Mouse (Mus musculus) lung, postnatal 10 days (tissue): ENCODE measurements at regions not wholly inside any gene's neighbourhood (a gene's known extent, or its start where the extent isn't known, plus 50 kb on each side); places are given as distances from the start of the nearest gene placed in this dataset.

ENCODE experiments used
- DNase-seq: peaks from one replicate; pipeline ENCODE4 v3.0.0; 2021

DNA sequence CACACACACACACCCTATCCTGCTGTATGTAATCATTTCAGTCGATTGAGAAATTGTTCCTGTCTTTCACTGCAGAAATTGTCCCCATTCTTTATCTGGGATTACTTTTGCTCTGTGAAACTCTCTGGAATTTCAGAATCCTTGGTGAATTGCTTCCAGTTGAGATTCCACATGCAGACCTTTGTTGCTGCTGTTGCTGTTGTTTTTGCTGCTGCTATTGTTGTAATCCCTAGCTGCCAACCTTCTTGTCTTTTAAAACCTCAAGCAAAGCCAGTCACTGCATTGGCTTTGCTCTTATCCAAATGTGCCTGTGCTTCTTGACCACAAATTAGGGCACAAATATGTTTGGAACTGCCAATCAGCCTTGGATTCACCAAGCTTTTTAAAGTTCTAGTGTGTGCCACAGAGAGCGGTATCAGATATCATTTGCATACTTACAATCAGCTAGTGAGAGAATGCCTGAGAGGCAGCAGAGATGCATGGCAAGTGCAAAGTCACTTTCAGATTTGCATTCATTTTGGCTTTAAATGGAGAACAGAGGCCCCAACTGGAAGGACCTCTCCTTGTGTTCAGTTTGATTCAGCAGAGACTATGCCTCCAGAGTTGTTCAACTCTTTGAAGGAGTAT, 1187.0 kb upstream of the Map3k7 start:
- DNase-seq: no peak

DNA sequence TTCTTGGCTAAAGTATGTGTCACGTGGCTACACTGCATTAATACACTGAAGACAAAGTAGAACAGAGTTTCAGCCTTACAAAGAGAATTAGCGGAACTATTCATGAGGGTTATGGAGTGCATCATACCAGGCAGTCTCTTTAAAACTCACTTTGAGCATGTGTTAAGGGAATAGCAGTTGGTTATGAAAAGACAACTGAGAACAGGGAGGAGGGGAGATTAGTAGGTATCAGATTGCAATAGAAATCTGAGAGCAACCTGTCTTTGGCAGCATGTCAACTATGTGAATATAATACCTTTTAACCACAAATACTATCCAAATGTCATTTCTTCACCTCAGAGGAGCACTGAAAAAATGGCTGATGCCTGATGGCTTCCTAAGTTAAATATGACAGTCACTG, 1182.2 kb upstream of the Map3k7 start:
- no peak for DNase-seq

- no peak for DNase-seq
Observed at GRCm38 (mm10) chr4:30789976-30790657, 1173.8 kb upstream of the Map3k7 start.

- no peak for DNase-seq
Observed at GRCm38 (mm10) chr4:30809798-30810197, 1154.1 kb upstream of the Map3k7 start.

GRCm38 (mm10) chr4:30855361-30856056, 1108.4 kb upstream of the Map3k7 start:
- peak; percentile 6 for DNase-seq

DNA sequence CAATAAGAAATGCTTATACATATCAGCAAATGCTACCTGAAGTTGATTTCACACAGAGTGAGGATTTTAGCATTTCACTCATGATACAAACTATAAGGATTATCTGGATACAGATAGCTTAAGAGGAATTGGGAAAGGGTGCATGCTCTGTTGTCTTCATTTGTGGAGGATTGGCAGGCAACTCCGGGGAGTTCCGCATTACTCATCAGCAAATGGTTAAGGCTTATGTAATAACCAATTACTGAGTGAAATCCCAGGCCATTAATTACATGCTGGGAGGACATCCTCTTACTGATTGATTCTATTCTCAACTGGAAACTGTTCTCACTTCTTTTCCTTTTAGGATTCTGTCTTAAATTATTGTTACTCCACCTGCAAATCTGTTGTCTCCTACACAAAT, 1058.9 kb upstream of the Map3k7 start:
- no peak for DNase-seq

DNA sequence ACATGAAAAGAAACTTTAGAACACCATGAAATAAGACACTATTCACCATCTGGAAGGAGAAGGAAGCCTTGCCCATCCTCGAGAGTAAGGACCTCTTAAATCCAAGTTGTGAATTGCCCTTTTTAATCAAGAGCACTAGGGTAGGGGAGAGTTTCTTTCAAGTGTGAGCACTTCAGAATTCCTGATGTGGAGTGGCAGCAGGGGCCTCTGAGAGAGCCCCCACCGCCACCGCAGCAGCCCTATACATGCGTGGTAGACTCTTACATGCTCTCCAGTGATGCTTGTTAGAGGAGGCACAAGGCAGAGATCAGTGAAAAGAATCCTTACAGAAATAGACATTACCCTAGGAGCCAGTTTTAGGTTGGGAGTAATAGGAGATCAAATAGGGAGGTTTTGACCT, 1041.0 kb upstream of the Map3k7 start:
- DNase-seq: no peak

- DNase-seq: no peak
Observed at GRCm38 (mm10) chr4:30932358-30932757, 1031.5 kb upstream of the Map3k7 start.

GRCm38 (mm10) chr4:30933030-30933987, 1030.6 kb upstream of the Map3k7 start:
- DNase-seq: no peak

DNA sequence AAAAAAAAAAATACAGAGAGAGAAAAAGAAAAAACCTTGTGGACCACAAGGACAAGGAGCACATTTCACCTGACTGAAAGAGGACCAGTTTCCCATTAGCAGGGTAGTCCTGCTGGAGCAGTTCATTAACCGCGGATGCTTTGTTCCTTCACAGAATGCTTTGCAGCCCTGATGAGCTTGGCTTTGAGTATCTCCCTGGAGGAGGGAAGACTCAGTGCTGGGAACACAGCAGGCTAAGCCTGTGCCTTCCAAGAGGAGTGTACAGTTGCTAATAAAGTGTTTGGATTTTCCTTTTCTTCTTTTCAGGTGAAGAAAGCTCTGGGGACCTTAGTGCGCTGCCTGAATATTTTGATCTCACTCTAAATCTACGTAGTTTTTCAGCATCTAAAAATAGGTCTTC, 980.3 kb upstream of the Map3k7 start:
- DNase-seq: no peak

DNA sequence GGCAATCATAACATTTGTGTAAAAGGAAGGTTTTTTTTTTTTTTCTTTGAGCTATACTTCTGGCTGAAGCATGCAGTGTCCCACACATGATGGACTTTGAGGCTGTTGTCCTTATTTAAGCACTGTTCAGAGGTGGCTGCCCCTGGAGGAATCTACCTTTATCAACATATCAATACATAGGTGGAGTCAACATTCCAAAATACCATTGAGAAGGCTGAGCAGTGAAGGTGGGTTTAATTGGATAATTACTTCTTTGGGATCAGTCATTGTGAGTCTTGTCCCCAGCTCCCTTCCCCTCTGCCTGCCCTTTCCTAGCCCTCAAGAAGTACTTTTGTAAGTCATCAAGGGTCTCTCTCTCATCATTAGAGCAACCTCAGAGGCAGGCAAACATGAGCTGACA, 951.9 kb upstream of the Map3k7 start:
- DNase-seq: no peak

DNA sequence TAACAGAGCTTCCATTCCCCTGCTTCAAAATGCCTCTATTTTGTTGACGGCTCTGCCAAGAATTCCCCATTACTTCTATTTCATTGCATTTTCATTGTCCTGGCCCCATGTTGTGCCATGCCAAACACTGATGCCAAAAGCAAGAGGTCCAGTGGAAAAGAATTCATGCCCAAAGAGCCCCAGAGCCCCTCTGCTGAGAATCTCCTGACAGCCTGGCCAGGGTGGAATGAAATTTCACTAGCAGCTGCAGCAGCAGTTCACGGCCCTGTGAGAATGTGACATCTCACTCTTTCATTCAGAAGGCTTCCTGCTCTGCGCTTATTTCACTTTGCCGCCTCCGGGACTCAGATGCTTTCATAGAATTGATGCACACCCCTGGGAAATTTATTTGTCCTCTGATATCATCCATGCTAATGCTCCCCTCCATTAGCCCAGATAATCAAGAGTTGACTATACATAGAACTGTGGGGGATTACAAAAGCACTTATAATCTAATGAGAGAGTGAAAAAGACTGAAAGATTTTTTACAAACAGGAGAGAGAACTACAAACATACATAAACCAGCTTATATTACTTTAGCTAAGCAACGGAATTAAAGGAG, 911.7 kb upstream of the Map3k7 start:
- no peak for DNase-seq

DNA sequence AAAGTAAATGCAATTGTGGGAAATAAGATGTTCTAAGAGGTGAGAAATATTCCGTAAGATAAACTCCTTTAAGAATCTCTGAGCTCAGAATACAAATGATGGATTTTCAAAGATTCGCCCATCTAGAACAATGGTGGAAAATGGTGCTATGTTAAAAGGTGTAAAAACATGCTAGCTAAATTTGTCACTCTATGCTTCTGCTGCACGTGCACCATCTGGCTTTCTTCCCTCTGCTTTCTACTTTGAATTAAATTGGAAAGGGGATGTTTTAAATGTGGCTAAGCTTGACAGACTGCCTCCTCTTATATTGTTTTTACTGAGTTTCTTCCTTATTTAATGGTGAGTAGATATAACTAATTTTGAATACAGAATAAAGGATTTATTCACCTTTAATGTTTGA, 887.7 kb upstream of the Map3k7 start:
- DNase-seq: no peak

DNA sequence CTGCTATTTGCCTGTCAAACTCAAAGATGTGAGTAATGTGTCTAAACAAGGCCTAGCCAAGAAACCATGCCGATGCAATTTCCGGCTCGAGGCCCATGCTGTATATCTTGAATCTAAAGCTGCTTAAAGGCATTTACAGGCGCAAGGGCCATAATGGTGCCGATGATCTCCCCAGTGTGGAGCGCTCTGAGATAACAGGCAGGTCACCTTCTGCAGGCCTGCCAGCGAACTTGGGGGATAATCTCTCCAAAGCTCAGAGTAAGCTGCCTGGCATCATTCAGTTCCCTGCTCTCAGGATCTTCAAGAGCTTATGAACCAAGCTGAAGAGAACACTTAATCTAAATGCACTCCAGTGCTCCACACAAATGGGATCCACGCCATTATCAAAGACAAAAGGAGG, 842.3 kb upstream of the Map3k7 start:
- no peak for DNase-seq

GRCm38 (mm10) chr4:31143166-31143565, 820.7 kb upstream of the Map3k7 start:
- no peak for DNase-seq

- no peak for DNase-seq
Observed at GRCm38 (mm10) chr4:31167431-31167830, 796.5 kb upstream of the Map3k7 start.

DNA sequence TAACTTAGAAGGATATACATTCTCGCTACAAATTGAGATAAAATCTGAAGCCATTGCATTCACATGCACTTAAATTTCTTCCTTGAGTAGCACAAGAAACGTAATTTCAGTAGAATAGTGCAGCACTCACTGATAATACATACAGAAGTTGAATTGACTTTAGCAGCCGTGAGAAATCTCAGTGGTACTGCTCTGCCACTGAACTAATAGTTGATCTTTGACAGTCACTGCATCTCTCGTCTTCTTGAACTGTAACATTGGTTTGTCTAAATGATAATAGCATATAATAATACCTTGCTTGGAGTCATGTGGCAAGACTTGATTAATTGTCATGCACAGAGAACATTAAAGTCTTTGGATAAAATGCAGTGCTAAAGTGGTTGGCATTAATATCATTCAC, 795.5 kb upstream of the Map3k7 start:
- DNase-seq: no peak

GRCm38 (mm10) chr4:31171190-31171589, 792.7 kb upstream of the Map3k7 start:
- DNase-seq: no peak

DNA sequence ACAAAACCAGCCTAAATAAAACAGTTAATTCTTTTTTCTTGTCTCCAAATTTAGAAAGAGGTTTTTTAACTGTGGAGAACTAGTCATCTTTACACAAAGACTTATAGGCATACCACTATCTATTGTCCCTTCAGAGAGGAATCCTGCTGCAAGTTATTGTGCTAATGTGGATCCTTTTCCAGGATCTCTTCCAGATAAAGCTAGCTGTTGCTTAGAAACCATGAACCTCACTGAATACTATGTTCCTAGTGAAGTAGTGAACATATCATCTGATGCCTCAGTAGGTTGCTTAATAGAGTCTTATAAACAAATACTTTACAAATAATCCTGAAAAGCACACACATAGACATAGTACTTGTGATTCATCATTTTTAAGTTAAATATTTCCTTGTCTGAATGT, 766.0 kb upstream of the Map3k7 start:
- DNase-seq: no peak

DNA sequence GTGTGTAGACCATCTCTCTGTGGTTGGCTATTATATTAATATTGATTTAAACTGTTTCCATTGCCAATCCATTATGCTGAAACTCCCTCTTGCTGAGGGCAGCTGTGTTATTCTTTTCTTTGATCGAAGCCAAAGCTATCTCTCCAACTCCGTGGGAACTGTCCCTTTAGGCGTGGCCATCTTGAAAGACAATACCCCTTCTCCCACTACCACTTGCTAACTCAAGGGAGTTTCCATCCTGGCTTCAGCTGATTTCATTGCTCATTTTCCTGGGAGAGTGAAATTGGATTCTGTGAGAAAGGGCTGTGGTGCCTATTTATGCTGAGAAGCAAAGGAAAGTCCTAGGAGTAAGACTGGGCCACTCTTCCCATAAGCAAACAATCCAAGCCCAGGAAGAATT, 760.6 kb upstream of the Map3k7 start:
- no peak for DNase-seq

GRCm38 (mm10) chr4:31205332-31205970, 758.4 kb upstream of the Map3k7 start:
- no peak for DNase-seq

DNA sequence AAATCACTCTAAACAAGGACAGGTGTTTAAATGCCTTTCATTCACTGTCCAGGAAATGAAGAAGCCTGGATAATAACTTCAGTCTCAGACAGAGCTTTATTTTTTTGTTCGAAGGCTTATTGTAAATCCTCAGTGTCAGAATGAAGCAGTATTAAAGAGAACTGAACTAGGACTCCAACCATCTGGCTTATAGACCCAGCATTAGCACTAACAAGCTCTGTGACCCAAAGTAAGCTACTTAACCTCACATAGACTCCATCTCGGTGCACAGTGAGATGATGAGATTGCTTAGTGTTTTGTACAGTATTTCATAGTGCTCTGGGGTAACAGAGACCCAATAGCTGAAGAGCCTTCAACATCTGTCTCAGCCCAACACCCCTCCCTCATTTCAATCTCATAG, 738.2 kb upstream of the Map3k7 start:
- DNase-seq: no peak
